Mouse (Mus musculus) MEL (cell line): ENCODE measurements at regions not wholly inside any gene's neighbourhood (a gene's known extent, or its start where the extent isn't known, plus 50 kb on each side); places are given as distances from the start of the nearest gene placed in this dataset.

Source experiments
- DNase-seq: peaks from one replicate; pipeline ENCODE4 v3.0.0; 2011; ENCODE audit warnings: low read depth, low spot score
- H3K27ac ChIP-seq: 2 replicates; pipeline ENCODE4 v1.5.1; 2012; ENCODE audit warnings: low read depth, mild to moderate bottlenecking, control low read depth, low read length, moderate library complexity; ENCODE audit not compliant: control insufficient read depth
- H3K27me3 ChIP-seq, 2 experiments: fragments of 150-350 bp in 1 of 2; sonication (generic) in 1 of 2; 2 replicates each; pipeline ENCODE4 v1.6.1; 2012; ENCODE audit warnings: low read length in 2 of 2, mild to moderate bottlenecking in 2 of 2, improper control_type of control experiment in 1 of 2, moderate library complexity in 1 of 2; ENCODE audit not compliant: insufficient read depth in 2 of 2, control insufficient read depth in 1 of 2
- H3K36me3 ChIP-seq, 2 experiments: 2 replicates each; pipeline ENCODE4 v1.6.1; 2012 to 2014; ENCODE audit warnings: low read length in 2 of 2, improper control_type of control experiment in 1 of 2, inconsistent platforms in 1 of 2, mild to moderate bottlenecking in 1 of 2; ENCODE audit not compliant: insufficient read depth in 2 of 2, control insufficient read depth in 1 of 2
- H3K4me1 ChIP-seq, 2 experiments: fragments of 150-350 bp in 1 of 2; sonication (generic) in 1 of 2; 2 replicates each; pipeline ENCODE4 v1.6.1; 2012; ENCODE audit warnings: low read length in 2 of 2, improper control_type of control experiment in 1 of 2, mild to moderate bottlenecking in 1 of 2; ENCODE audit not compliant: insufficient read depth in 2 of 2, control insufficient read depth in 1 of 2
- H3K4me3 ChIP-seq, 2 experiments: fragments of 150-350 bp in 1 of 2; sonication (generic) in 1 of 2; 2 replicates each; pipeline ENCODE4 v1.5.1; 2012; ENCODE audit warnings: low read depth in 2 of 2, low read length in 2 of 2, mild to moderate bottlenecking in 2 of 2, moderate library complexity in 2 of 2, control low read depth in 1 of 2, improper control_type of control experiment in 1 of 2; ENCODE audit not compliant: control insufficient read depth in 1 of 2, insufficient read depth in 1 of 2
- H3K79me2 ChIP-seq: 2 replicates; pipeline ENCODE4 v1.6.1; 2012; ENCODE audit warnings: mild to moderate bottlenecking, low read length, moderate library complexity; ENCODE audit not compliant: control insufficient read depth, poor library complexity, insufficient read depth
- H3K9ac ChIP-seq: 2 replicates; pipeline ENCODE4 v1.6.1; 2012; ENCODE audit warnings: low read depth, mild to moderate bottlenecking, control low read depth, low read length, moderate library complexity; ENCODE audit not compliant: control insufficient read depth, poor library complexity, severe bottlenecking
- H3K9me3 ChIP-seq: fragments of 150-350 bp; sonication (generic); replicated peaks from 2 replicates; pipeline ENCODE4 v1.6.1; 2012; ENCODE audit warnings: mild to moderate bottlenecking, low read length, improper control_type of control experiment, moderate library complexity; ENCODE audit not compliant: insufficient read depth
- BHLHE40 ChIP-seq: IDR thresholded peaks from 2 replicates; pipeline ENCODE4 v1.6.1; 2012; ENCODE audit warnings: low read depth, mild to moderate bottlenecking, inconsistent platforms, low read length, improper control_type of control experiment, borderline replicate concordance
- CHD1 ChIP-seq: IDR thresholded peaks from 2 replicates; pipeline ENCODE4 v1.6.1; 2012; ENCODE audit warnings: low read depth, mild to moderate bottlenecking, inconsistent platforms, low read length, improper control_type of control experiment
- CHD2 ChIP-seq: IDR thresholded peaks from 2 replicates; pipeline ENCODE4 v1.6.1; 2011; ENCODE audit warnings: low read length, improper control_type of control experiment
- CTCF ChIP-seq, 3 experiments: IDR thresholded peaks in 2 of 3; conservative IDR thresholded peaks in 1 of 3; 2 replicates each; pipeline ENCODE4 v1.5.1; 2011 to 2012; ENCODE audit warnings: low read length in 3 of 3, low read depth in 2 of 3, mild to moderate bottlenecking in 2 of 3, improper control_type of control experiment in 1 of 3, inconsistent platforms in 1 of 3, mixed read lengths in 1 of 3, moderate library complexity in 1 of 3; ENCODE audit not compliant: control insufficient read depth in 1 of 3, insufficient read depth in 1 of 3, poor library complexity in 1 of 3, severe bottlenecking in 1 of 3
- E2F4 ChIP-seq: IDR thresholded peaks from 2 replicates; pipeline ENCODE4 v1.6.1; 2011; ENCODE audit warnings: low read depth, low read length, improper control_type of control experiment, borderline replicate concordance
- ELF1 ChIP-seq: IDR thresholded peaks from 2 replicates; pipeline ENCODE4 v1.6.1; 2014; ENCODE audit warnings: low read depth, mild to moderate bottlenecking, inconsistent platforms, low read length, improper control_type of control experiment, moderate library complexity
- ETS1 ChIP-seq: IDR thresholded peaks from 2 replicates; pipeline ENCODE4 v1.6.1; 2012; ENCODE audit warnings: low read depth, mild to moderate bottlenecking, inconsistent platforms, low read length, improper control_type of control experiment, moderate library complexity
- GATA1 ChIP-seq: IDR thresholded peaks from 2 replicates; pipeline ENCODE4 v1.6.1; 2011; ENCODE audit warnings: low read depth, low read length, improper control_type of control experiment
- JUND ChIP-seq: IDR thresholded peaks from 2 replicates; pipeline ENCODE4 v1.6.1; 2011; ENCODE audit warnings: low read depth, mild to moderate bottlenecking, improper control_type of control experiment, low read length
- KAT2A ChIP-seq: conservative IDR thresholded peaks from 2 replicates; pipeline ENCODE4 v1.6.1; 2012; ENCODE audit warnings: low read depth, low read length, improper control_type of control experiment, inconsistent platforms
- MAFK ChIP-seq: IDR thresholded peaks from 2 replicates; pipeline ENCODE4 v1.6.1; 2011; ENCODE audit warnings: low read depth, mild to moderate bottlenecking, low read length, improper control_type of control experiment, borderline replicate concordance
- MAX ChIP-seq: IDR thresholded peaks from 2 replicates; pipeline ENCODE4 v1.6.1; 2011; ENCODE audit warnings: low read length, improper control_type of control experiment
- MAZ ChIP-seq: IDR thresholded peaks from 2 replicates; pipeline ENCODE4 v1.6.1; 2012; ENCODE audit warnings: low read depth, mild to moderate bottlenecking, inconsistent platforms, low read length, improper control_type of control experiment
- MEF2A ChIP-seq: IDR thresholded peaks from 2 replicates; pipeline ENCODE4 v1.6.1; 2014; ENCODE audit warnings: low read depth, mild to moderate bottlenecking, inconsistent platforms, low read length, improper control_type of control experiment; ENCODE audit not compliant: poor library complexity, insufficient replicate concordance, severe bottlenecking; ENCODE audit errors: extremely low read depth
- MXI1 ChIP-seq: IDR thresholded peaks from 2 replicates; pipeline ENCODE4 v1.6.1; 2011; ENCODE audit warnings: mild to moderate bottlenecking, low read depth, low read length, improper control_type of control experiment
- MYC ChIP-seq: IDR thresholded peaks from 2 replicates; pipeline ENCODE4 v1.6.1; 2011; ENCODE audit warnings: low read depth, mild to moderate bottlenecking, low read length, improper control_type of control experiment, moderate library complexity
- NELFE ChIP-seq: IDR thresholded peaks from 2 replicates; pipeline ENCODE4 v1.6.1; 2011; ENCODE audit warnings: low read depth, low read length, improper control_type of control experiment
- NRF1 ChIP-seq: IDR thresholded peaks from 2 replicates; pipeline ENCODE4 v1.6.1; 2014; ENCODE audit warnings: low read depth, mild to moderate bottlenecking, inconsistent platforms, low read length, improper control_type of control experiment, moderate library complexity; ENCODE audit not compliant: poor library complexity, insufficient read depth, severe bottlenecking
- POLR2A ChIP-seq, 2 experiments: IDR thresholded peaks; 2 replicates each; pipeline ENCODE4 v1.6.1; 2011 to 2012; ENCODE audit warnings: low read length in 2 of 2, mild to moderate bottlenecking in 2 of 2, control low read depth in 1 of 2, improper control_type of control experiment in 1 of 2, low read depth in 1 of 2, moderate library complexity in 1 of 2; ENCODE audit not compliant: control insufficient read depth in 1 of 2, insufficient read depth in 1 of 2, poor library complexity in 1 of 2
- POLR2AphosphoS2 ChIP-seq: IDR thresholded peaks from 2 replicates; pipeline ENCODE4 v1.6.1; 2011; ENCODE audit warnings: low read length, improper control_type of control experiment
- POLR2AphosphoS5 ChIP-seq: IDR thresholded peaks from 2 replicates; pipeline ENCODE4 v1.6.1; 2012; ENCODE audit warnings: low read depth, borderline replicate concordance, mild to moderate bottlenecking, inconsistent platforms, low read length, moderate library complexity, mixed read lengths
- RAD21 ChIP-seq: IDR thresholded peaks from 2 replicates; pipeline ENCODE4 v1.6.1; 2011; ENCODE audit warnings: mild to moderate bottlenecking, low read depth, low read length, improper control_type of control experiment
- SIN3A ChIP-seq: IDR thresholded peaks from 2 replicates; pipeline ENCODE4 v1.6.1; 2012; ENCODE audit warnings: low read length, improper control_type of control experiment, inconsistent platforms
- SMC3 ChIP-seq: IDR thresholded peaks from 2 replicates; pipeline ENCODE4 v1.6.1; 2011; ENCODE audit warnings: low read depth, low read length, improper control_type of control experiment
- TCF12 ChIP-seq: IDR thresholded peaks from 2 replicates; pipeline ENCODE4 v1.6.1; 2014; ENCODE audit warnings: low read depth, mild to moderate bottlenecking, inconsistent platforms, low read length, improper control_type of control experiment, moderate library complexity
- USF1 ChIP-seq: IDR thresholded peaks from 2 replicates; pipeline ENCODE4 v1.6.1; 2014; ENCODE audit warnings: low read depth, mild to moderate bottlenecking, inconsistent platforms, low read length, improper control_type of control experiment, moderate library complexity
- USF2 ChIP-seq, 2 experiments: IDR thresholded peaks; 2 replicates each; pipeline ENCODE4 v1.6.1; 2011 to 2012; ENCODE audit warnings: improper control_type of control experiment in 2 of 2, low read length in 2 of 2, borderline replicate concordance in 1 of 2, inconsistent platforms in 1 of 2, low read depth in 1 of 2, mild to moderate bottlenecking in 1 of 2; ENCODE audit not compliant: insufficient read depth in 1 of 2
- ZC3H11A ChIP-seq: IDR thresholded peaks from 2 replicates; pipeline ENCODE4 v1.6.1; 2012; ENCODE audit warnings: low read depth, mild to moderate bottlenecking, inconsistent platforms, low read length, improper control_type of control experiment
- ZKSCAN1 ChIP-seq: IDR thresholded peaks from 2 replicates; pipeline ENCODE4 v1.6.1; 2012; ENCODE audit warnings: low read depth, mild to moderate bottlenecking, inconsistent platforms, low read length, improper control_type of control experiment, moderate library complexity
- ZMIZ1 ChIP-seq: IDR thresholded peaks from 2 replicates; pipeline ENCODE4 v1.6.1; 2012; ENCODE audit warnings: low read depth, mild to moderate bottlenecking, inconsistent platforms, low read length, improper control_type of control experiment, moderate library complexity
- ZNF384 ChIP-seq: IDR thresholded peaks from 2 replicates; pipeline ENCODE4 v1.6.1; 2012; ENCODE audit warnings: low read depth, mild to moderate bottlenecking, inconsistent platforms, low read length, improper control_type of control experiment

DNA sequence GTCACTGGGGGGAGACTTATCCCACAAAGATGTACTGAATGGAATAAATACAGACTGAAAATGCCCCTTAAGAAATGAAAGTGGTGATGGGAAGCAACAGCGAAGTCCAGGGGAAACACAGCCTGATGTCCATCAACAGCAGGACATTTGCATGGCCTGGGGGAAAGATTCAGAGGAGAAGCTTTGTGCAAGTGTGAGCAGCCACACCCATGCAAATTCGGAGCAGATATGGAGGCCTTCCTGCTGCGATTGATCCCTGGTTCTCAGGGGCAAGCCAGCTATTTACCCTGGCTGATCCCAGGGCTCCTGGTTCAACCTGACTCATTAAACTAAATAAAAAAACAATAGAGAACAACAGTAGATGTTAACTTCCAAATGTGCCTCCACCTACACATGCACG, 275.7 kb upstream of the Tgfbr2 start:
- no peak for DNase-seq
- no peaks in the 10 kb centered on the region for H3K9me3 ChIP-seq

GRCm38 (mm10) chr9:116447734-116448133, 272.6 kb upstream of the Tgfbr2 start:
- no peaks in the 10 kb centered on the region for H3K9me3 ChIP-seq
- no peak for TF ChIP-seq MAFK
- no peak for TF ChIP-seq ETS1
- TF ChIP-seq BHLHE40, result no peak
- no peak for TF ChIP-seq MYC
- TF ChIP-seq MEF2A, result no peak
- no peak for TF ChIP-seq MXI1
- TF ChIP-seq ELF1, result no peak
- no peak for TF ChIP-seq POLR2AphosphoS2
- no peak for TF ChIP-seq MAZ
- no peak for TF ChIP-seq ZKSCAN1
- no peak for TF ChIP-seq TCF12
- no peak for TF ChIP-seq NELFE
- no peak for TF ChIP-seq ZNF384
- no peak for TF ChIP-seq USF1
- no peak for TF ChIP-seq POLR2A (IDR thresholded peaks at IDR 0.05; ENCODE audit: control insufficient read depth in 1 of 2, insufficient read depth in 1 of 2, low read depth in 1 of 2, low read length in 2 of 2, poor library complexity in 1 of 2)
- TF ChIP-seq USF2 (IDR thresholded peaks at IDR 0.05; ENCODE audit: borderline replicate concordance in 1 of 2, insufficient read depth in 1 of 2, low read depth in 1 of 2, low read length in 2 of 2), result no peak
- TF ChIP-seq MAX, result no peak
- no peak overlapping the region for H3K27ac ChIP-seq
- no peaks in the 10 kb centered on the region for H3K36me3 ChIP-seq
- H3K4me3 ChIP-seq, result no peak overlapping the region
- DNase-seq, result no peak
- no peaks in the 10 kb centered on the region for H3K79me2 ChIP-seq
- H3K4me1 ChIP-seq, result no peaks in the 10 kb centered on the region
- no peaks in the 10 kb centered on the region for H3K27me3 ChIP-seq
- no peak overlapping the region for H3K9ac ChIP-seq

More for the DNA sequence above, 275.7 kb upstream of the Tgfbr2 start:
- Histone ChIP-seq H3K27ac (no peak overlapping the region), H3K36me3 (no peaks in the 10 kb centered on the region), H3K4me3 (no peak overlapping the region), H3K9ac (no peak overlapping the region), H3K79me2 (no peaks in the 10 kb centered on the region), H3K27me3 (no peaks in the 10 kb centered on the region), H3K4me1 (no peaks in the 10 kb centered on the region)
- no peak for TF ChIP-seq POLR2AphosphoS5
- TF ChIP-seq ZMIZ1, result no peak
- TF ChIP-seq KAT2A, result no peak
- no peak for TF ChIP-seq POLR2AphosphoS2
- no peak for TF ChIP-seq MYC
- TF ChIP-seq CHD2, result no peak
- TF ChIP-seq E2F4, result no peak
- TF ChIP-seq NRF1, result no peak
- no peak for TF ChIP-seq NELFE
- no peak for TF ChIP-seq ZC3H11A
- TF ChIP-seq GATA1, result no peak
- no peak for TF ChIP-seq MAX
- TF ChIP-seq JUND, result no peak
- TF ChIP-seq SIN3A, result no peak
- TF ChIP-seq CTCF (IDR thresholded peaks at IDR 0.05 in 2 of 3, conservative IDR thresholded peaks at IDR 0.05 in 1 of 3; ENCODE audit: control insufficient read depth in 1 of 3, insufficient read depth in 1 of 3, low read depth in 2 of 3, low read length in 3 of 3, poor library complexity in 1 of 3, severe bottlenecking in 1 of 3), result no peak
- no peak for TF ChIP-seq CHD1
- TF ChIP-seq SMC3, result no peak
- no peak for TF ChIP-seq BHLHE40
- TF ChIP-seq RAD21, result no peak
